Mouse (Mus musculus): ENCODE results near the gene Urad. TPM values are rescaled to one million over a fixed set of nuclear protein-coding genes. Genes with fewer than 3 reads are reported as not detected.

The Urad gene
- polyA plus RNA-seq, 1 experiment from 2014 or later, result 1.7 TPM

GRCm38 (mm10) chr5:147300917-147301780 is 21.1 kb downstream of the Urad start:
- Histone ChIP-seq H3K4me3 (ENCODE audit: low read depth, low read length) (peak overlapping the region; percentile 43), H3K4me1 (replicated peaks; ENCODE audit: control insufficient read depth, insufficient read depth, low read length) (no peaks in the 10 kb centered on the region; the same call in 1 of the 2 replicates), H3K9me3 (ENCODE audit: control insufficient read depth, low read length) (no peaks in the 10 kb centered on the region), H3K36me3 (ENCODE audit: control insufficient read depth, insufficient read depth, low read length) (no peaks in the 10 kb centered on the region), H3K27ac (ENCODE audit: low read depth) (peak overlapping the region; percentile 74), H3K27me3 (replicated peaks; ENCODE audit: control insufficient read depth, insufficient read depth, low read length) (peaks cover 86% of the 10 kb centered on the region), H3K9ac (ENCODE audit: low read length) (peak overlapping the region; percentile 69), H3K4me2 (ENCODE audit: low read length) (peak overlapping the region; percentile 46)
- no peak for ATAC-seq (replicated peaks; ENCODE audit: low FRiP score, low TSS enrichment, low read depth)
- no peak for DNase-seq (ENCODE audit: low spot score)
- WGBS, result 3% methylated on average over 21 of the region's 21 CpGs

- H3K4me1 ChIP-seq (replicated peaks; ENCODE audit: control insufficient read depth, insufficient read depth, low read length), result no peaks in the 10 kb centered on the region; the same call in 1 of the 2 replicates
- peak overlapping the region; percentile 43 for H3K4me3 ChIP-seq (ENCODE audit: low read depth, low read length)
- no peaks in the 10 kb centered on the region for H3K36me3 ChIP-seq (ENCODE audit: control insufficient read depth, insufficient read depth, low read length)
- H3K9ac ChIP-seq (ENCODE audit: low read length), result peak overlapping the region; percentile 69; the same call in 1 of the 2 replicates
- peaks cover 79% of the 10 kb centered on the region for H3K27me3 ChIP-seq (replicated peaks; ENCODE audit: control insufficient read depth, insufficient read depth, low read length)
- DNase-seq (ENCODE audit: low spot score) (no peak), ATAC-seq (replicated peaks; ENCODE audit: low FRiP score, low TSS enrichment, low read depth) (peak; percentile 67)
- 8% methylated on average over 4 of the region's 4 CpGs for WGBS
- H3K9me3 ChIP-seq (ENCODE audit: control insufficient read depth, low read length), result no peaks in the 10 kb centered on the region
- peak overlapping the region; percentile 46 for H3K4me2 ChIP-seq (ENCODE audit: low read length)
- peak overlapping the region; percentile 74 for H3K27ac ChIP-seq (ENCODE audit: low read depth)
These were observed 22.3 kb downstream of the Urad start for GRCm38 (mm10) chr5:147300001-147300363.

- DNase-seq (ENCODE audit: low spot score), result peak; percentile 83
- WGBS, result under 1% methylated on average over 41 of the region's 41 CpGs
- peaks cover 79% of the 10 kb centered on the region for H3K27me3 ChIP-seq (replicated peaks; ENCODE audit: control insufficient read depth, insufficient read depth, low read length)
- peak overlapping the region; percentile 46 for H3K4me2 ChIP-seq (ENCODE audit: low read length)
- H3K36me3 ChIP-seq (ENCODE audit: control insufficient read depth, insufficient read depth, low read length), result no peaks in the 10 kb centered on the region
- no peaks in the 10 kb centered on the region; the same call in 1 of the 2 replicates for H3K4me1 ChIP-seq (replicated peaks; ENCODE audit: control insufficient read depth, insufficient read depth, low read length)
- H3K9ac ChIP-seq (ENCODE audit: low read length), result no peak overlapping the region
- peak; percentile 87 for ATAC-seq (replicated peaks; ENCODE audit: low FRiP score, low TSS enrichment, low read depth)
- H3K4me3 ChIP-seq (ENCODE audit: low read depth, low read length), result peak overlapping the region; percentile 43
- no peaks in the 10 kb centered on the region for H3K9me3 ChIP-seq (ENCODE audit: control insufficient read depth, low read length)
- H3K27ac ChIP-seq (ENCODE audit: low read depth), result peak overlapping the region; percentile 74
These were observed 22.8 kb downstream of the Urad start for GRCm38 (mm10) chr5:147299255-147300000.

- Histone ChIP-seq H3K9ac (ENCODE audit: low read length) (no peak overlapping the region), H3K27ac (ENCODE audit: low read depth) (no peak overlapping the region), H3K4me1 (replicated peaks; ENCODE audit: control insufficient read depth, insufficient read depth, low read length) (no peaks in the 10 kb centered on the region; the same call in 1 of the 2 replicates), H3K4me3 (ENCODE audit: low read depth, low read length) (no peak overlapping the region), H3K36me3 (ENCODE audit: control insufficient read depth, insufficient read depth, low read length) (no peaks in the 10 kb centered on the region), H3K9me3 (ENCODE audit: control insufficient read depth, low read length) (no peaks in the 10 kb centered on the region), H3K27me3 (replicated peaks; ENCODE audit: control insufficient read depth, insufficient read depth, low read length) (peaks cover 78% of the 10 kb centered on the region), H3K4me2 (ENCODE audit: low read length) (no peak overlapping the region)
- ATAC-seq (replicated peaks; ENCODE audit: low FRiP score, low TSS enrichment, low read depth), result no peak
- WGBS, result 66% methylated on average over 5 of the region's 5 CpGs
- no peak for DNase-seq (ENCODE audit: low spot score)
These were observed 25.0 kb downstream of the Urad start for GRCm38 (mm10) chr5:147297249-147297648.

GRCm38 (mm10) chr5:147294121-147294520 is 28.1 kb downstream of the Urad start:
- WGBS, result 25% methylated on average over 20 of the region's 20 CpGs
- peak; percentile 69 for DNase-seq (ENCODE audit: low spot score)
- peaks cover 51% of the 10 kb centered on the region for H3K27me3 ChIP-seq (replicated peaks; ENCODE audit: control insufficient read depth, insufficient read depth, low read length)

GRCm38 (mm10) chr5:147293127-147293910 is 28.9 kb downstream of the Urad start:
- Histone ChIP-seq H3K4me3 (ENCODE audit: low read depth, low read length) (no peak overlapping the region), H3K27ac (ENCODE audit: low read depth) (peak overlapping the region; percentile 54; the same call in 1 of the 2 replicates), H3K9me3 (ENCODE audit: control insufficient read depth, low read length) (no peaks in the 10 kb centered on the region), H3K4me2 (ENCODE audit: low read length) (no peak overlapping the region), H3K27me3 (replicated peaks; ENCODE audit: control insufficient read depth, insufficient read depth, low read length) (peaks cover 43% of the 10 kb centered on the region), H3K36me3 (ENCODE audit: control insufficient read depth, insufficient read depth, low read length) (no peaks in the 10 kb centered on the region), H3K9ac (ENCODE audit: low read length) (no peak overlapping the region), H3K4me1 (replicated peaks; ENCODE audit: control insufficient read depth, insufficient read depth, low read length) (no peaks in the 10 kb centered on the region; the same call in 1 of the 2 replicates)
- 20% methylated on average over 18 of the region's 18 CpGs for WGBS
- DNase-seq (ENCODE audit: low spot score) (peak; percentile 93), ATAC-seq (replicated peaks; ENCODE audit: low FRiP score, low TSS enrichment, low read depth) (peak; percentile 74)

More at GRCm38 (mm10) chr5:147294121-147294520, 28.1 kb downstream of the Urad start:
- Histone ChIP-seq H3K4me1 (replicated peaks; ENCODE audit: control insufficient read depth, insufficient read depth, low read length) (no peaks in the 10 kb centered on the region; the same call in 1 of the 2 replicates), H3K27ac (ENCODE audit: low read depth) (no peak overlapping the region), H3K36me3 (ENCODE audit: control insufficient read depth, insufficient read depth, low read length) (no peaks in the 10 kb centered on the region), H3K4me3 (ENCODE audit: low read depth, low read length) (no peak overlapping the region), H3K4me2 (ENCODE audit: low read length) (no peak overlapping the region), H3K9ac (ENCODE audit: low read length) (no peak overlapping the region), H3K9me3 (ENCODE audit: control insufficient read depth, low read length) (no peaks in the 10 kb centered on the region)
- 0 out of 2 replicates have a peak, but pooled peaks have one; percentile 20 for ATAC-seq (replicated peaks; ENCODE audit: low FRiP score, low TSS enrichment, low read depth)

- 26% methylated on average over 13 of the region's 13 CpGs for whole genome bisulfite sequencing
- Histone ChIP-seq H3K27me3 (replicated peaks; ENCODE audit: control insufficient read depth, insufficient read depth, low read length) (peaks cover 37% of the 10 kb centered on the region), H3K27ac (ENCODE audit: low read depth) (peak overlapping the region; percentile 54), H3K9me3 (ENCODE audit: control insufficient read depth, low read length) (no peaks in the 10 kb centered on the region), H3K4me3 (ENCODE audit: low read depth, low read length) (no peak overlapping the region), H3K9ac (ENCODE audit: low read length) (no peak overlapping the region), H3K36me3 (ENCODE audit: control insufficient read depth, insufficient read depth, low read length) (no peaks in the 10 kb centered on the region), H3K4me2 (ENCODE audit: low read length) (peak overlapping the region; percentile 4; the same call in 1 of the 2 replicates), H3K4me1 (replicated peaks; ENCODE audit: control insufficient read depth, insufficient read depth, low read length) (no peaks in the 10 kb centered on the region; the same call in 1 of the 2 replicates)
- ATAC-seq (replicated peaks; ENCODE audit: low FRiP score, low TSS enrichment, low read depth), result peak; percentile 36
- no peak for DNase-seq (ENCODE audit: low spot score)
These were observed 29.6 kb downstream of the Urad start for GRCm38 (mm10) chr5:147292506-147293120.
